Mouse (Mus musculus): ENCODE results near the gene Actr3. TPM values are rescaled to one million over a fixed set of nuclear protein-coding genes. Genes with fewer than 3 reads are reported as not detected.
"Not testable (repeated sequence)": the region's sequence is repeated elsewhere in the genome, so short reads cannot be mapped to it uniquely, and the experiment has no call there.

Actr3 gene
- polyA plus RNA-seq, 1 experiment from 2014 or later: 304 TPM

DNA sequence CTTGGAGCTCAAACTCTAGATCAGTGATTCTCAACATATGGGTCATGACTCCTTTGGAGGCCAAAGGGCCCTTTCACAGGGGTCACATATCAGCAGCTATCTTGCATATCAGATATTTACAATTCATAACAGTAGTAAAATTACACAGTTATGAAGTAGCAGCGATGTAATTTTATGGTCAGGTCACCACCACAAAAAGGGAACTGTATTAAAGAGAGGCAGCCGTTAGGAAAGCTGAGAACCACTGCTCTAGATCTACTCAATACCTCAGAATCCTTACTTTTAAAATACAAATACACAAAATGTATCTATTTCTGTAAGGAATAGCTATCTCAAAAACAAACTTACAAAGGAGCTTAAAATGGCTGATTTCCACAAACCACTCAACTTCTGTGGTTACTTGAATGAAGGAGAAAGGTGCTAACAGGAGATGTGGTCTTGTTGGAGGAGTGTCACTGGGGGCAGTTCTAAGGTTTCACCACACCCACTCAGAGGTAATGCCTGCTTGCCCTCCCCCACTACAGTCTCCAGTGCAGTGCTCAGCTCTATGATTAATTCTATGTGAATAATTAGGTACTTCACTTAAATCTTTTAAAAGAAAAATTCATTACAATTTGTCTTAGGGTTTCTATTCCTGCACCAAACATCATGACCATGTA, 9.0 kb downstream of the Actr3 start:
- Histone ChIP-seq H3K9ac (ENCODE audit: low read length) (no peak overlapping the region), H3K27me3 (ENCODE audit: control insufficient read depth, insufficient read depth, low read length) (no peaks in the 10 kb centered on the region), H3K36me3 (ENCODE audit: control insufficient read depth, insufficient read depth, low read length) (peaks cover 3% of the 10 kb centered on the region; the same call in 1 of the 2 replicates), H3K9me3 (ENCODE audit: control insufficient read depth, low read length) (no peaks in the 10 kb centered on the region), H3K4me1 (ENCODE audit: control insufficient read depth in 2 of 2, insufficient read depth in 2 of 2, low read length in 2 of 2) (peaks cover 2 to 55% of the 10 kb centered on the region in 2 experiments; a peak in 3 of 4 replicates), H3K4me2 (ENCODE audit: low read length) (no peak overlapping the region), H3K4me3 (ENCODE audit: control insufficient read depth in 1 of 2, insufficient read depth in 1 of 2, low read depth in 1 of 2, low read length in 2 of 2) (no peak overlapping the region), H3K27ac (replicated peaks in 1 of 2; ENCODE audit: control insufficient read depth in 1 of 2, insufficient read depth in 1 of 2, low read depth in 2 of 2, low read length in 2 of 2) (no peak overlapping the region)
- ATAC-seq (ENCODE audit: insufficient number of reproducible peaks, insufficient read depth, low FRiP score, low read depth): no peak
- WGBS: 85% methylated on average over 2 of the region's 2 CpGs

GRCm38 (mm10) chr1:125419906-125420305, 15.6 kb downstream of the Actr3 start:
- H3K4me3 ChIP-seq (ENCODE audit: control insufficient read depth in 1 of 2, insufficient read depth in 1 of 2, low read depth in 1 of 2, low read length in 2 of 2): no peak overlapping the region
- no peaks in the 10 kb centered on the region for H3K27me3 ChIP-seq (ENCODE audit: control insufficient read depth, insufficient read depth, low read length)
- WGBS: 25% methylated on average over 2 of the region's 2 CpGs
- H3K36me3 ChIP-seq (ENCODE audit: control insufficient read depth, insufficient read depth, low read length): peaks cover 28% of the 10 kb centered on the region
- ATAC-seq (ENCODE audit: insufficient number of reproducible peaks, insufficient read depth, low FRiP score, low read depth): no peak
- no peak overlapping the region for H3K27ac ChIP-seq (replicated peaks in 1 of 2; ENCODE audit: control insufficient read depth in 1 of 2, insufficient read depth in 1 of 2, low read depth in 2 of 2, low read length in 2 of 2)
- no peak overlapping the region; the same call in 1 of the 2 replicates for H3K9ac ChIP-seq (ENCODE audit: low read length)
- peaks cover 0 to 24% of the 10 kb centered on the region in 2 experiments; a peak in 3 of 4 replicates for H3K4me1 ChIP-seq (ENCODE audit: control insufficient read depth in 2 of 2, insufficient read depth in 2 of 2, low read length in 2 of 2)
- H3K9me3 ChIP-seq (ENCODE audit: control insufficient read depth, low read length): no peaks in the 10 kb centered on the region
- peak overlapping the region; percentile 16; the same call in 1 of the 2 replicates for H3K4me2 ChIP-seq (ENCODE audit: low read length)

DNA sequence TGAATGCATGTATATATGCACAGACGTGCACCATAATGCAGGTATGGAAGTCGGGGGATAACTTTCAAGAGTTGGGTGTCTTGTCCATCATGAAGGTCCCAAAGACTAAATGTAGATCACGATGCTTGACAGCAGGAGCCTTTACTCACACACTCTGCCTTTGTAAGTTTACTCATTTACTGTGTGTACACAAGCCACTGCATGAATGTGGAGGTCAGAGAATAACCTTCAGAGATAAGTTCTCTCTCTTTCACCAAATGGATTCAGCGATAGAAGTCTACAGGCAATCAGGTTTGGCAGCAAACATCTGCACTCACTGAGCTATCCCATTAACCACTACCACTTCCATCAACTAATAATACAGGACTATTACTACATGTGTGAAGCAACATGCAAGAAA, 16.8 kb downstream of the Actr3 start:
- no peak overlapping the region for H3K27ac ChIP-seq (replicated peaks in 1 of 2; ENCODE audit: control insufficient read depth in 1 of 2, insufficient read depth in 1 of 2, low read depth in 2 of 2, low read length in 2 of 2)
- peaks cover 38% of the 10 kb centered on the region for H3K36me3 ChIP-seq (ENCODE audit: control insufficient read depth, insufficient read depth, low read length)
- no peak overlapping the region for H3K4me2 ChIP-seq (ENCODE audit: low read length)
- no peak overlapping the region for H3K9ac ChIP-seq (ENCODE audit: low read length)
- H3K4me1 ChIP-seq (ENCODE audit: control insufficient read depth in 2 of 2, insufficient read depth in 2 of 2, low read length in 2 of 2): peaks cover 0 to 22% of the 10 kb centered on the region in 2 experiments; a peak in 3 of 4 replicates
- no peaks in the 10 kb centered on the region for H3K27me3 ChIP-seq (ENCODE audit: control insufficient read depth, insufficient read depth, low read length)
- no peak overlapping the region for H3K4me3 ChIP-seq (ENCODE audit: control insufficient read depth in 1 of 2, insufficient read depth in 1 of 2, low read depth in 1 of 2, low read length in 2 of 2)
- WGBS: 78% methylated on average over 4 of the region's 4 CpGs
- no peak for ATAC-seq (ENCODE audit: insufficient number of reproducible peaks, insufficient read depth, low FRiP score, low read depth)
- no peaks in the 10 kb centered on the region for H3K9me3 ChIP-seq (ENCODE audit: control insufficient read depth, low read length)

DNA sequence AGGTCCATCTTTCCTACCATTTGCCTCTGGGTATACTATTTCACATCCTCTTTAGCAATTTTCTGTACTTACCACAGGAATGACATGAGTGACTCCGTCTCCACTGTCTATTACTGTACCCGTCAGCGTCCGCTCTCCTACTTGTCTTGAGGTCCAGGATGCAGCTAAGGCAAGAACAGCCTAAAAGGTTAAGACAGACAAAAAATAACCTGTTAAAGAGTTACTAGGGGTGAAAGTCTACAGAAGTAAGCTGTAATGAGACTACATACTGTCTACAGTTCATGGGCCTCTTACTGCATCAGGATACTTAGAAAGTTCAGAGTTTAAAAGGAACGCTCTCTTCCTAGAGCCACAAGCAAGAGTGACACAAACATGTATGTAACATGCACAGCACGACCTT, 28.3 kb downstream of the Actr3 start:
- Histone ChIP-seq H3K27ac (replicated peaks in 1 of 2; ENCODE audit: control insufficient read depth in 1 of 2, insufficient read depth in 1 of 2, low read depth in 2 of 2, low read length in 2 of 2) (no peak overlapping the region), H3K9me3 (ENCODE audit: control insufficient read depth, low read length) (no peaks in the 10 kb centered on the region), H3K36me3 (ENCODE audit: control insufficient read depth, insufficient read depth, low read length) (peaks cover 79% of the 10 kb centered on the region), H3K4me3 (ENCODE audit: control insufficient read depth in 1 of 2, insufficient read depth in 1 of 2, low read depth in 1 of 2, low read length in 2 of 2) (no peak overlapping the region), H3K4me1 (ENCODE audit: control insufficient read depth in 2 of 2, insufficient read depth in 2 of 2, low read length in 2 of 2) (no peaks in the 10 kb centered on the region), H3K9ac (ENCODE audit: low read length) (no peak overlapping the region), H3K4me2 (ENCODE audit: low read length) (no peak overlapping the region), H3K27me3 (ENCODE audit: control insufficient read depth, insufficient read depth, low read length) (no peaks in the 10 kb centered on the region)
- ATAC-seq (ENCODE audit: insufficient number of reproducible peaks, insufficient read depth, low FRiP score, low read depth): no peak
- 93% methylated on average over 6 of the region's 6 CpGs for WGBS

GRCm38 (mm10) chr1:125395391-125395790, 40.1 kb downstream of the Actr3 start:
- WGBS: 97% methylated on average over 1 of the region's 1 CpGs
- Histone ChIP-seq H3K9ac (ENCODE audit: low read length) (peak overlapping the region; percentile 38; the same call in 1 of the 2 replicates), H3K4me2 (ENCODE audit: low read length) (peak overlapping the region; percentile 29; the same call in 1 of the 2 replicates), H3K4me1 (ENCODE audit: control insufficient read depth in 2 of 2, insufficient read depth in 2 of 2, low read length in 2 of 2) (peaks cover 2 to 11% of the 10 kb centered on the region in 2 experiments), H3K27me3 (ENCODE audit: control insufficient read depth, insufficient read depth, low read length) (no peaks in the 10 kb centered on the region), H3K9me3 (ENCODE audit: control insufficient read depth, low read length) (no peaks in the 10 kb centered on the region), H3K4me3 (ENCODE audit: control insufficient read depth in 1 of 2, insufficient read depth in 1 of 2, low read depth in 1 of 2, low read length in 2 of 2) (no peak overlapping the region), H3K27ac (replicated peaks in 1 of 2; ENCODE audit: control insufficient read depth in 1 of 2, insufficient read depth in 1 of 2, low read depth in 2 of 2, low read length in 2 of 2) (peak overlapping the region; percentile 38 to 78), H3K36me3 (ENCODE audit: control insufficient read depth, insufficient read depth, low read length) (peaks cover 84% of the 10 kb centered on the region)
- no peak for ATAC-seq (ENCODE audit: insufficient number of reproducible peaks, insufficient read depth, low FRiP score, low read depth)

DNA sequence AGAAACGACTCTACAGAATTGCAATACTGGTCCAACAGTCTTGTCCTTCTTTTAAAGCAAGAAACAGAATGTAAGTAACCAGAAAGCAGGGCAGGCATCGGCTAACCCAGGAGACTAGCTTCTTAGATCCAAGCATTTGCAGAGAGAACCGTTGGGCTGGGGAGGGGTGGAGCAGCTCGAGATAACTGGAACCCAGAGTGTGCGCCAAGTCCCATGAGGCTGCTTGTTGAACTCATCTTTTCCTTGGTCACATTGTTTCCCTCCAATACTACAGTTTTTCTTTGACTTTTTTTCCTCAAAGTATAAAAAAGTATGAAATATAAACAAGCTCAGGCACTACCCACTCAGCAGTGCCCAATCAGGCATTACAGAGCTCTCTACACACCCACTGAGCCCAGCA, 42.2 kb downstream of the Actr3 start:
- Histone ChIP-seq H3K4me1 (ENCODE audit: control insufficient read depth in 2 of 2, insufficient read depth in 2 of 2, low read length in 2 of 2) (peaks cover 2 to 11% of the 10 kb centered on the region in 2 experiments), H3K36me3 (ENCODE audit: control insufficient read depth, insufficient read depth, low read length) (peaks cover 63% of the 10 kb centered on the region)
- H3K9ac ChIP-seq (ENCODE audit: low read length); H3K4me2 ChIP-seq (ENCODE audit: low read length); H3K27me3 ChIP-seq (ENCODE audit: control insufficient read depth, insufficient read depth, low read length); ATAC-seq (ENCODE audit: insufficient number of reproducible peaks, insufficient read depth, low FRiP score, low read depth); H3K4me3 ChIP-seq (ENCODE audit: control insufficient read depth in 1 of 2, insufficient read depth in 1 of 2, low read depth in 1 of 2, low read length in 2 of 2); H3K9me3 ChIP-seq (ENCODE audit: control insufficient read depth, low read length); H3K27ac ChIP-seq (replicated peaks in 1 of 2; ENCODE audit: control insufficient read depth in 1 of 2, insufficient read depth in 1 of 2, low read depth in 2 of 2, low read length in 2 of 2): not testable (repeated sequence)
- WGBS: 85% methylated on average over 4 of the region's 5 CpGs

- not testable (repeated sequence) for H3K4me1 ChIP-seq (ENCODE audit: control insufficient read depth in 2 of 2, insufficient read depth in 2 of 2, low read length in 2 of 2); H3K4me2 ChIP-seq (ENCODE audit: low read length); H3K4me3 ChIP-seq (ENCODE audit: control insufficient read depth in 1 of 2, insufficient read depth in 1 of 2, low read depth in 1 of 2, low read length in 2 of 2); H3K9me3 ChIP-seq (ENCODE audit: control insufficient read depth, low read length); H3K27me3 ChIP-seq (ENCODE audit: control insufficient read depth, insufficient read depth, low read length); H3K27ac ChIP-seq (replicated peaks in 1 of 2; ENCODE audit: control insufficient read depth in 1 of 2, insufficient read depth in 1 of 2, low read depth in 2 of 2, low read length in 2 of 2); ATAC-seq (ENCODE audit: insufficient number of reproducible peaks, insufficient read depth, low FRiP score, low read depth); H3K9ac ChIP-seq (ENCODE audit: low read length)
- WGBS: 86% methylated on average over 4 of the region's 4 CpGs
- H3K36me3 ChIP-seq (ENCODE audit: control insufficient read depth, insufficient read depth, low read length): peaks cover 35% of the 10 kb centered on the region
Measured at GRCm38 (mm10) chr1:125390065-125390754, 45.3 kb downstream of the Actr3 start.
